Mouse (Mus musculus): ENCODE results near the gene Fam20a.

GRCm38 (mm10) chr11:109706586-109706985 lies 15.5 kb downstream of the Fam20a start:
- TF ChIP-seq CTCF (IDR thresholded peaks at IDR 0.05; ENCODE audit: low read depth, low read length) (no peak), POLR2A (IDR thresholded peaks at IDR 0.05; ENCODE audit: extremely low read depth, insufficient read depth, low read length) (no peak)

Measured in liver, adult 2 months (tissue).